Mouse (Mus musculus): Measurements from ENCODE around the gene Plod2. TPM values are rescaled to one million over a fixed set of nuclear protein-coding genes. Genes with fewer than 3 reads are reported as not detected.

Gene Plod2
- 0.47 TPM for total RNA-seq (2023)

GRCm38 (mm10) chr9:92541977-92542561 is at the start of gene Plod2:
Plod2 (plus strand) TSS chr9:92542223.

Other genes starting within 250 kb of the Plod2 start
- gene 1700057G04Rik, start 232.8 kb upstream of the Plod2 start, total RNA-seq (2023): not detected
- gene Plscr4, start 84.8 kb upstream of the Plod2 start, total RNA-seq (2023): not detected

Measured in CD4-positive naive resting alpha-beta T cell, adult 76 days (primary cell).